Mouse (Mus musculus): ENCODE measurements around the gene Mlh3. TPM values are rescaled to one million over a fixed set of nuclear protein-coding genes. Genes with fewer than 3 reads are reported as not detected.
A peak's percentile ranks its signal among the peaks of the same experiment; 100 is the strongest.

Gene Mlh3
- polyA plus RNA-seq (2012; rRNA removed), result 12.7 and 13.7 TPM in 2 replicates

DNA sequence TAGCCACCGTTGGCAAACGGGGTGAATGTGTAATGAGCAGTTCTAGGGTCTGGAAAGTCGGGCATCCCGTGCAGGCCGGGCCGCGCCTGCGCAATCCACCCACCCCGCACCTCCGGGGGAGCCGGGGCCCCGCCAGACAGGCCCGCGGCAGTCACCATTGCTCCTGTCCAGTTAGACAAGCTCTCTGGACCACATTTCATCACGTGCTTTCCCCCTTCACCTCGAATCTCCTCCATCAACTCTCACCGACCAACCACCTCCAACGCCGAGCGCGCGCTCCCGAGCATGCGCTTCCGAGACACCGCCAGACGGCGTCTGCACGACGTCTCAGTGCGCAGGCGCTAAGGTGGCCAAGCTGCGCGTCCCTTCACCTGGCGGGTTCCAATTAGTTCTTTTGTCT, at the start of gene Mlh3:
Gene Mlh3 (minus strand): TSS at position 281 of the 400 bp plus-strand sequence.
- no peaks in the 10 kb centered on the region for H3K4me1 ChIP-seq (ENCODE audit: control insufficient read depth, insufficient read depth, low read length)
- peak within 1 kb of the TSS; percentile 67 for H3K4me3 ChIP-seq (ENCODE audit: insufficient read depth, low read length)
- peak within 1 kb of the TSS; percentile 61 for H3K27ac ChIP-seq (ENCODE audit: insufficient read depth, low read length)
- TF ChIP-seq POLR2A (IDR thresholded peaks at IDR 0.05; ENCODE audit: extremely low read depth, insufficient read depth, low read length) (peak; percentile 74), CTCF (IDR thresholded peaks at IDR 0.05; ENCODE audit: extremely low read depth, insufficient read depth, low read length) (0 out of 2 replicates have a peak, but pooled peaks have one; percentile 4)

- Histone ChIP-seq H3K4me1 (ENCODE audit: control insufficient read depth, insufficient read depth, low read length) (no peaks in the 10 kb centered on the region), H3K4me3 (ENCODE audit: insufficient read depth, low read length) (no peak overlapping the region), H3K27ac (ENCODE audit: insufficient read depth, low read length) (no peak overlapping the region)
- TF ChIP-seq CTCF (IDR thresholded peaks at IDR 0.05; ENCODE audit: extremely low read depth, insufficient read depth, low read length) (no peak), POLR2A (IDR thresholded peaks at IDR 0.05; ENCODE audit: extremely low read depth, insufficient read depth, low read length) (no peak)
Measured at GRCm38 (mm10) chr12:85308651-85309050, 38.3 kb upstream of the Mlh3 start.

GRCm38 (mm10) chr12:85305247-85305892, 35.0 kb upstream of the Mlh3 start:
- no peak overlapping the region for H3K4me3 ChIP-seq (ENCODE audit: insufficient read depth, low read length)
- H3K4me1 ChIP-seq (ENCODE audit: control insufficient read depth, insufficient read depth, low read length), result no peaks in the 10 kb centered on the region
- no peak overlapping the region for H3K27ac ChIP-seq (ENCODE audit: insufficient read depth, low read length)
- no peak for TF ChIP-seq POLR2A (IDR thresholded peaks at IDR 0.05; ENCODE audit: extremely low read depth, insufficient read depth, low read length)
- TF ChIP-seq CTCF (IDR thresholded peaks at IDR 0.05; ENCODE audit: extremely low read depth, insufficient read depth, low read length), result peak; percentile 99

GRCm38 (mm10) chr12:85304725-85305124, 34.3 kb upstream of the Mlh3 start:
- no peak overlapping the region for H3K4me3 ChIP-seq (ENCODE audit: insufficient read depth, low read length)
- no peak for TF ChIP-seq CTCF (IDR thresholded peaks at IDR 0.05; ENCODE audit: extremely low read depth, insufficient read depth, low read length)
- TF ChIP-seq POLR2A (IDR thresholded peaks at IDR 0.05; ENCODE audit: extremely low read depth, insufficient read depth, low read length), result no peak
- H3K4me1 ChIP-seq (ENCODE audit: control insufficient read depth, insufficient read depth, low read length), result no peaks in the 10 kb centered on the region
- no peak overlapping the region for H3K27ac ChIP-seq (ENCODE audit: insufficient read depth, low read length)

DNA sequence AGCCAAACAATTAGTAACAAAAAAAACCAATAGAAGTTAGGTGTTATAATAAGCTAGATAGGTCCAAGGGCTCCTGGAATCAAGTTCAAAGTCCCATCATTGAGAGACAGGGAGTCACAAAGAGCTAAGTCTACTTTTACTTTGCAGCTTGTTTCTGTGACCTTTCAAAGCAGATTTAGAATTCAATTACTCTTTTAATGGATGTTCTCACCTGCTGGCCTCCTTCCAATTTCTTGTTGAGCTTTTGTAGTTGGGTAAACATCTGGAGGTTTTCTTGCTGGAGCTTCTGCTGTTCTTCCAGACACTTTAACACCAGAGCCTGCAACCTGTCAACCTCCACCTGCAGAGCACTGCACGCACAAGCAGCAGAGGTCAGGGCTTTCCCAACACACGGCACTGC, 32.9 kb upstream of the Mlh3 start:
- Histone ChIP-seq H3K4me3 (ENCODE audit: insufficient read depth, low read length) (no peak overlapping the region), H3K27ac (ENCODE audit: insufficient read depth, low read length) (no peak overlapping the region), H3K4me1 (ENCODE audit: control insufficient read depth, insufficient read depth, low read length) (peaks cover 2% of the 10 kb centered on the region; the same call in 1 of the 2 replicates)
- TF ChIP-seq CTCF (IDR thresholded peaks at IDR 0.05; ENCODE audit: extremely low read depth, insufficient read depth, low read length) (no peak), POLR2A (IDR thresholded peaks at IDR 0.05; ENCODE audit: extremely low read depth, insufficient read depth, low read length) (no peak)

GRCm38 (mm10) chr12:85298835-85299180, 28.4 kb upstream of the Mlh3 start:
- no peak for TF ChIP-seq POLR2A (IDR thresholded peaks at IDR 0.05; ENCODE audit: extremely low read depth, insufficient read depth, low read length)
- TF ChIP-seq CTCF (IDR thresholded peaks at IDR 0.05; ENCODE audit: extremely low read depth, insufficient read depth, low read length), result no peak
- Histone ChIP-seq H3K4me3 (ENCODE audit: insufficient read depth, low read length) (no peak overlapping the region), H3K4me1 (ENCODE audit: control insufficient read depth, insufficient read depth, low read length) (peaks cover 2% of the 10 kb centered on the region; the same call in 1 of the 2 replicates), H3K27ac (ENCODE audit: insufficient read depth, low read length) (no peak overlapping the region)

GRCm38 (mm10) chr12:85298127-85298834, 27.9 kb upstream of the Mlh3 start:
- no peak for TF ChIP-seq POLR2A (IDR thresholded peaks at IDR 0.05; ENCODE audit: extremely low read depth, insufficient read depth, low read length)
- no peak for TF ChIP-seq CTCF (IDR thresholded peaks at IDR 0.05; ENCODE audit: extremely low read depth, insufficient read depth, low read length)
- H3K4me1 ChIP-seq (ENCODE audit: control insufficient read depth, insufficient read depth, low read length), result peaks cover 2% of the 10 kb centered on the region; the same call in 1 of the 2 replicates
- no peak overlapping the region for H3K27ac ChIP-seq (ENCODE audit: insufficient read depth, low read length)
- no peak overlapping the region for H3K4me3 ChIP-seq (ENCODE audit: insufficient read depth, low read length)

DNA sequence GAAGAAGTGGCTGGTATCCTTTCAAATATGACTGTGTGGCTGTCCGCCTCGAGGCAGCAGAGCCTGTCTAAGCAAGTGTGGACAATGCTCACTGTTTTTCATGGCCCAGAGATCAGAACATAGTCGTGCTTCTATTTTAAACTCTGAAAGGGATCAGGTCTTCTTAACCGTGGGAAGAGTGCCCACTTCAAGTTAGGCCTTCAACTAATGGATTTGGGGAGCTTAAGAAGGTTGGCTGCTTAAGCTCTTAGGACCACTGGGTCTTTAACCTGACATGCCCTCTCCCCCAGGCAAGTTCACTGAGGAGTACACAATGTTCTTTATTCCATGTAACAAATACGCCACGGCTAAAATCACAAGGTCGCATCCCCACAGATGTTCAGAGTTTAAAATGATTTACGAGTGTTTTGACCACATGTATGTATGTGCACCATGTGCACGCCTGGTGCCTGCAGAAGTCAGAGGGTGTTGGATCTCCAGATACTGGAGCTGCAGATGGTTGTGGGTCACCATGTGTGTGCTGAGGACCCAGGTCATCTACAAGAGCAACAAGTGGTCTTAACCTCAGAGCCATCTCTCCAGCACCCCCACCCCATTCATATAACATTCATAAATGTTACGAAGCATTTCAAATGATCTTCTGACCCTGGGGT, 27.1 kb upstream of the Mlh3 start:
- no peak overlapping the region for H3K27ac ChIP-seq (ENCODE audit: insufficient read depth, low read length)
- TF ChIP-seq CTCF (IDR thresholded peaks at IDR 0.05; ENCODE audit: extremely low read depth, insufficient read depth, low read length) (no peak), POLR2A (IDR thresholded peaks at IDR 0.05; ENCODE audit: extremely low read depth, insufficient read depth, low read length) (no peak)
- H3K4me3 ChIP-seq (ENCODE audit: insufficient read depth, low read length), result no peak overlapping the region
- peaks cover 2% of the 10 kb centered on the region; the same call in 1 of the 2 replicates for H3K4me1 ChIP-seq (ENCODE audit: control insufficient read depth, insufficient read depth, low read length)

GRCm38 (mm10) chr12:85296915-85297314, 26.5 kb upstream of the Mlh3 start:
- TF ChIP-seq CTCF (IDR thresholded peaks at IDR 0.05; ENCODE audit: extremely low read depth, insufficient read depth, low read length), result no peak
- no peak overlapping the region for H3K27ac ChIP-seq (ENCODE audit: insufficient read depth, low read length)
- peaks cover 2% of the 10 kb centered on the region; the same call in 1 of the 2 replicates for H3K4me1 ChIP-seq (ENCODE audit: control insufficient read depth, insufficient read depth, low read length)
- no peak overlapping the region for H3K4me3 ChIP-seq (ENCODE audit: insufficient read depth, low read length)
